Mouse (Mus musculus) neural tube, embryonic 12.5 days (tissue): ENCODE measurements around the gene Olfr1383. TPM values are rescaled to one million over a fixed set of nuclear protein-coding genes. Genes with fewer than 3 reads are reported as not detected.
"Not testable (repeated sequence)": the region's sequence is repeated elsewhere in the genome, so short reads cannot be mapped to it uniquely, and the experiment has no call there.

Experiments used
- ATAC-seq: fragments of 200-750 bp; cut with Nextera tagmentation; 2 replicates; pipeline ENCODE4 v1.8.0; 2017; ENCODE audit warnings: low read depth, mild to moderate bottlenecking, moderate TSS enrichment, moderate library complexity; ENCODE audit not compliant: low FRiP score
- H3K27ac ChIP-seq: fragments of 300-500 bp; sonication (generic); 2 replicates; pipeline ENCODE4 v1.5.1; 2016
- H3K27me3 ChIP-seq: fragments of 300-500 bp; sonication (generic); replicated peaks from 2 replicates; pipeline ENCODE4 v1.6.1; 2016; ENCODE audit warnings: mild to moderate bottlenecking
- H3K36me3 ChIP-seq: fragments of 300-500 bp; sonication (generic); 2 replicates; pipeline ENCODE4 v1.6.1; 2016; ENCODE audit warnings: mild to moderate bottlenecking
- H3K4me1 ChIP-seq: fragments of 300-500 bp; sonication (generic); 2 replicates; pipeline ENCODE4 v1.6.1; 2016
- H3K4me2 ChIP-seq: fragments of 300-500 bp; sonication (generic); replicated peaks from 2 replicates; pipeline ENCODE4 v1.6.1; 2016; ENCODE audit warnings: mild to moderate bottlenecking
- H3K4me3 ChIP-seq: fragments of 300-500 bp; sonication (generic); 2 replicates; pipeline ENCODE4 v1.5.1; 2016
- H3K9ac ChIP-seq: fragments of 300-500 bp; sonication (generic); 2 replicates; pipeline ENCODE4 v1.6.1; 2016; ENCODE audit warnings: mild to moderate bottlenecking
- H3K9me3 ChIP-seq: fragments of 300-500 bp; sonication (generic); 2 replicates; pipeline ENCODE4 v1.6.1; 2016; ENCODE audit warnings: mild to moderate bottlenecking
- WGBS: fragments of 180-500 bp; shearing (Covaris S2); methylation state at CpG from one replicate; pipeline ENCODE4 v1.1.7; 2016; 5-methylcytosine and 5-hydroxymethylcytosine counted together
- polyA plus RNA-seq: library from polyadenylated mRNA; unstranded; fragments of >200 nt; fragmentation: Nextera tagmentation; extraction: Ambion mirVana; gene quantifications from 2 replicates; pipeline ENCODE4 v1.2.1, GENCODE M21; 2016

Olfr1383 gene
- not detected in 2 replicates for polyA plus RNA-seq

GRCm38 (mm10) chr11:49519348-49519747 lies at the start of gene Olfr1383:
Olfr1383 (plus strand) TSS chr11:49519648.
- Histone ChIP-seq H3K27ac (no peak within 1 kb of the TSS), H3K4me2 (no peak within 1 kb of the TSS)
- no peak for ATAC-seq

DNA sequence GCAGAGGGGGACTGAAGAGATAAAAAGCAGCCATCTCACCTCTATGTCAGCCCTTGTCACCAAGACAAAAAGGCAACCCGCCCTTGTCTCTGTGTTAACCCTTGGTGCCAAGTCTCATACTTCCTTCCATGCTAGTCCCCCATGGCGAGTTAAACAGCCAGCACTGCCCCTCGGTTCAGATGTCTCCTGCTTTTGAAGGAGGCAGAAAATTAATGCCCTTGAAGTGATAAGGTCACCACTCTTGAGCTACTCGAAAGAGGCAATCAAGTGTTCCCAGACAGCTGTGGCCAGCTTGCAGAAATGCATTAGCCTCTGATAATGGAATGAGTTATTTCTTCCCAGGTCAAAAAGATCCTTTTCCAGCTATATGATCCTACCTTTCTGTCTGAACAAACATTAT lies 33.5 kb upstream of the Olfr1383 start:
- no peaks in the 10 kb centered on the region for H3K27me3 ChIP-seq
- H3K4me3 ChIP-seq = no peak overlapping the region
- H3K4me2 ChIP-seq = no peak overlapping the region
- no peaks in the 10 kb centered on the region for H3K36me3 ChIP-seq
- H3K9me3 ChIP-seq = no peaks in the 10 kb centered on the region
- H3K9ac ChIP-seq = no peak overlapping the region
- 54% methylated on average over 4 of the region's 4 CpGs for WGBS
- no peaks in the 10 kb centered on the region for H3K4me1 ChIP-seq
- H3K27ac ChIP-seq = no peak overlapping the region
- no peak for ATAC-seq

More at GRCm38 (mm10) chr11:49519348-49519747, at the start of gene Olfr1383:
- Histone ChIP-seq H3K27me3 (no peaks in the 10 kb centered on the region), H3K9me3 (no peaks in the 10 kb centered on the region), H3K36me3 (no peaks in the 10 kb centered on the region), H3K9ac (no peak within 1 kb of the TSS), H3K4me1 (no peaks in the 10 kb centered on the region), H3K4me3 (no peak within 1 kb of the TSS)

- ATAC-seq, H3K4me3 ChIP-seq, H3K9ac ChIP-seq, H3K27me3 ChIP-seq, H3K36me3 ChIP-seq, H3K9me3 ChIP-seq, H3K4me1 ChIP-seq, H3K27ac ChIP-seq, H3K4me2 ChIP-seq: not testable (repeated sequence)
- WGBS = 70% methylated on average over 1 of the region's 1 CpGs
Observed at GRCm38 (mm10) chr11:49488770-49489169, 30.7 kb upstream of the Olfr1383 start, which contains the start of gene Olfr1385. Olfr1385 (plus strand) TSS chr11:49489070.

DNA sequence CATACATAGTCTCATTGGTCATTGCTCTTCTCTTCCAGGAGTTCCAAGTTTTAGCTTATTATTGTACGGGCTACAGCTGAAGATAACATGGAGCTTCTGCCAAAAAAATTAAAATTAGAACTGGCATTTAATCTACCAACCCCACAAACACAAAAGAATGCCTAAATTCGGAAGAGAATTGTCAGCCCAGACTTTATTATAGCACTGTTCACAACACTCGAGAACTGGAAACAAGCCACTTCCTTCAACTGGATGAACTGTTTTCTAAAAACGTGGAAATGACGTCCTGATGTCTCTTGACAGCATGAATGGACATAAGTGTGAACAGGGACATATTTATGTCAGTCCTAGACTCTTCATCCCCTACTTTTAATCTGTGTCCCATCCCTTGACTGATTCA lies 1.4 kb upstream of the Olfr1383 start:
- H3K9me3 ChIP-seq = no peaks in the 10 kb centered on the region
- no peak for ATAC-seq
- H3K36me3 ChIP-seq = no peaks in the 10 kb centered on the region
- H3K4me1 ChIP-seq = no peaks in the 10 kb centered on the region
- no peak overlapping the region for H3K4me3 ChIP-seq
- WGBS = 82% methylated on average over 5 of the region's 5 CpGs
- no peak overlapping the region for H3K27ac ChIP-seq
- no peaks in the 10 kb centered on the region for H3K27me3 ChIP-seq
- no peak overlapping the region for H3K4me2 ChIP-seq
- no peak overlapping the region for H3K9ac ChIP-seq

DNA sequence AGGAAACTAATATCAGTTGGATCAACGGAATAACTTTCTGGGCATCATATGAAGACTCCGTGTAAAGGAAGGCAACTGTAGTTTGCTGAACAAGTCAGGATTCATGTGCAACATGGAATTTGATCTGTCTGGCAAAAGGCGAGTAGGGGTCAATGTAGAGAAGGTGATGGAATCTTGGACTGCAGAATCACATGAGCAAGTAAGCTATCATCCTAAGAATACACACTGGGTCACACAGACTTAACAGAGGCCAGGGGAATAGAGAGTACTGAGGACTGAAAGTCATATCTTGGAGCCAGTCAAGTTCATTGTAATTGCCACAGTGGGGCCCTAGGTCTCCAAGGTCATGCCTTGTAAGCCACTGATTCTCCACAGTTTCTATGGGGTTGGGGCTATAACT lies 8.5 kb downstream of the Olfr1383 start, which contains the start of gene Olfr1382:
Gene Olfr1382 (plus strand): TSS at position 301 of the 400 bp plus-strand sequence.
- H3K4me2 ChIP-seq = no peak within 1 kb of the TSS
- no peak within 1 kb of the TSS for H3K4me3 ChIP-seq
- no peaks in the 10 kb centered on the region for H3K4me1 ChIP-seq
- no peaks in the 10 kb centered on the region for H3K36me3 ChIP-seq
- no peak for ATAC-seq
- H3K27me3 ChIP-seq = no peaks in the 10 kb centered on the region
- no peaks in the 10 kb centered on the region for H3K9me3 ChIP-seq
- no peak within 1 kb of the TSS for H3K9ac ChIP-seq
- WGBS = 87% methylated on average over 3 of the region's 3 CpGs
- H3K27ac ChIP-seq = no peak within 1 kb of the TSS

DNA sequence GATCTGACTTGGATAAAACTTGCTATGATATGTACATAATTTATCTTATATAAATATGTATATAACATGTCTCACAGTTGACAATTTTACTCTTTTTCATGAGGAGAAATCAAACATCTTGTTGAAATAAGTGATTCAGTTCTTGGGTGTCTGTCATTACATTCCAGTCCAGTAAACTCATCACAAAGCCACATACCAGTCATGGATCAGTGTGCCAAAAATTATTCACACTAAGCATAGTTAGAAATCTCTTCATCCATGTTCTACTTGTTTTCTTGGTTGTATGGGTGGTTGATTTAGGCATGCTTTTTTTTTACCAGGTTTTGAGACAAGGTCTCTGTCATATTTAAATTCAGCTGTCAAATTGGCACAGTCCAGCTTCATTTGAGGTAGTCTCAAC lies 13.3 kb downstream of the Olfr1383 start:
- Histone ChIP-seq H3K4me1 (no peaks in the 10 kb centered on the region), H3K36me3 (no peaks in the 10 kb centered on the region), H3K9me3 (no peaks in the 10 kb centered on the region), H3K4me3 (no peak overlapping the region), H3K27me3 (no peaks in the 10 kb centered on the region), H3K4me2 (no peak overlapping the region), H3K27ac (no peak overlapping the region), H3K9ac (no peak overlapping the region)
- no peak for ATAC-seq

GRCm38 (mm10) chr11:49536631-49537030 lies 17.2 kb downstream of the Olfr1383 start:
- H3K4me1 ChIP-seq, ATAC-seq: not testable (repeated sequence)
- WGBS = 91% methylated on average over 2 of the region's 2 CpGs

GRCm38 (mm10) chr11:49543149-49543548 lies 23.7 kb downstream of the Olfr1383 start, which contains the start of gene Olfr1381:
Olfr1381 (plus strand) TSS chr11:49543449.
- H3K36me3 ChIP-seq, H3K27me3 ChIP-seq, H3K4me3 ChIP-seq, H3K4me2 ChIP-seq, H3K9me3 ChIP-seq, ATAC-seq, H3K9ac ChIP-seq, H3K27ac ChIP-seq, H3K4me1 ChIP-seq: not testable (repeated sequence)
- WGBS = 57% methylated on average over 3 of the region's 3 CpGs

More at GRCm38 (mm10) chr11:49536631-49537030, 17.2 kb downstream of the Olfr1383 start:
- H3K4me2 ChIP-seq, H3K9me3 ChIP-seq, H3K27me3 ChIP-seq, H3K4me3 ChIP-seq, H3K27ac ChIP-seq, H3K36me3 ChIP-seq, H3K9ac ChIP-seq: not testable (repeated sequence)

DNA sequence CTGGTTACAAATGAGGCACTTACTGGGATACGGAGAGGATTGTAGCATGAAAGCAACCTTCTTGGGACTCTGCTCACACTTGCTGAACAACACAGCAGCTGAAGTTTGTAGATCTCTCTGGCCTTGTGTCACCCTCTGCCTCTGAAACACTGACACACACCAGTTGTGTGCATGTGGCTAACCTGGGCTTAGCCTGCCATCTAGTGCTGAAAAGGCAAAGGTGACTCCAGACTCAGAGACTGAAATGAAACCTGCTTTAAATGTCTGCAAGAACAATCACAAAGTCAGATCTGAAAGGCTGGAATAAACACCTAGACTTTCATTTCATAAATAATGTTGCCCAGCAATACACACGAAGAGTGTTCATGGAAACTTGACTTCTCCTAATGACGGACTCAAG lies 34.6 kb downstream of the Olfr1383 start:
- H3K9ac ChIP-seq, H3K27me3 ChIP-seq, H3K9me3 ChIP-seq, H3K4me1 ChIP-seq, H3K4me2 ChIP-seq, ATAC-seq, H3K36me3 ChIP-seq, H3K27ac ChIP-seq, H3K4me3 ChIP-seq: not testable (repeated sequence)
- WGBS = 83% methylated on average over 3 of the region's 3 CpGs

DNA sequence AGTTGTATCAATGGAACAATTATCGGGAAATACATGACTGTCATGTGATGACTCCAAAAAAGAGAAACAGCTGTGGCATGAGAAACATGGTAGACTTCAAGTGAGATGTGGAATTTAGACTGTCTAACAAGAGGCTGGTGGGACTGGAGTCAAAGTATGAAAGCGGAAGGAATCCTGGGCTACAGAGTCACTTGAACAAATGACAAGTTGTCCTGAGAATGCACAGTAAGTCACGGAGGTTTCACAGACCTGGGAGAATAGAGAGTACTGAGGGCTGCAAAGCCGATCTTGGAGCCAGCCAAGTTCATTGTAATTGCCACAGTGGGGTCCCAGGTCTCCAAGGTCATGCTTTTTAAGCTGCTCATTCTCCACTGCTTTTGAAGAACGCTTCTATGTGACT lies 37.1 kb downstream of the Olfr1383 start, which contains the start of gene Olfr1380:
Gene Olfr1380 (plus strand): TSS at position 301 of the 400 bp plus-strand sequence.
- not testable (repeated sequence) for ATAC-seq, H3K36me3 ChIP-seq, H3K4me3 ChIP-seq, H3K4me1 ChIP-seq, H3K9me3 ChIP-seq, H3K4me2 ChIP-seq, H3K27me3 ChIP-seq, H3K9ac ChIP-seq, H3K27ac ChIP-seq
- 59% methylated on average over 5 of the region's 5 CpGs for WGBS

DNA sequence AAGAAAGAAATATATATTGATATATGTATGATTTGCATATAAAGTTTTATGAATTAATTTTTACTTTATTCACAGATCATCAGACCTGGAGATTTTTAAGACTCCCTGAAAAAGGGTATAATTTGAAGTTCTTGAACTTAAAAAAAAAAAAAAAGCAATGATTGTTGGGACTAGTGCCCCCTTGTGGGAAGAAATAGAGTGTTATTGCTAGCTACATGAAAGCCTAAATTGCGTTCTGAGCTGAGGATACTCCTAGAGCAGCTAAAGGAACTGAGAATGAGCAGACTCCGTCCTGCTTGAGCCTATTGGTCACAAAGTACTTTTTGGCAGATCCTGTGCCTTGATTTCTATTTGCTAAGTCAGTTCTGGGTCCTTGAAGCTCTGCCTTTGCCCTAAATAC lies 55.6 kb downstream of the Olfr1383 start:
- H3K4me2 ChIP-seq, ATAC-seq, H3K9me3 ChIP-seq, H3K27me3 ChIP-seq, H3K9ac ChIP-seq, H3K36me3 ChIP-seq, H3K4me3 ChIP-seq, H3K4me1 ChIP-seq, H3K27ac ChIP-seq: not testable (repeated sequence)
- 42% methylated on average over 2 of the region's 2 CpGs for WGBS
